Mouse (Mus musculus): ENCODE measurements at regions not wholly inside any gene's neighbourhood (a gene's known extent, or its start where the extent isn't known, plus 50 kb on each side); places are given as distances from the start of the nearest gene placed in this dataset.
A peak's percentile ranks its signal among the peaks of the same experiment; 100 is the strongest.

DNA sequence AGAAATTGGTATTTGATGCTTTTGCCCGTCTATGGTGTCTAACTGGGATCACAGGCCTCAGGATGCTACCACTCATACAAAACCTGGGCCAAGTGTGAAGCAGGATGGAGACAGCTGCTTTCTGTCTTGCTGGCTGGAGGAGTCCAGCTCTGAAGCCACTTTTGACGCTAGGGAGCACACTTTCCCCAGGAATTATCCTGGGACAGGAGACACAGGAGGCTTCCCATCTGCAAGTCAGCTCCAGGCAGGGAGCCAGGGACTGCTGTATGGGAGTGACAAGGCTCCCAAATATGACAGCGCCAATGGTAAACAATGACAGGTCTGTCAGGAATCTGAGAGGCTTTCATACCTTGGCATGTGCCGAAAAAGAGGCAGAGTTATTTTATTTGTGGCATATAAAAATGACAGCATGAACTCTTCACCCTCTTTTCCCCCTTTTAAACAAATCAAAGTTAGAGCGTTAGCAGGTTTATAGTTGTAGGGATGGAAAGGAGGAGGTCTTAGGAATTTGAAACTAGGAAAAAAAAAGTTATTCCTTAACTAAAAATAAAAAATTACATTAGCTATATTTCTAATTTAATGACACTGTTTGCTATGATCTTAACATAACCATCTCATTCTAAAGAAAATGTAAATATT is 938.9 kb upstream of the Slc10a2 start:
- TF ChIP-seq POLR2A (IDR thresholded peaks at IDR 0.05; ENCODE audit: insufficient read depth, low read depth, low read length) (no peak), CTCF (IDR thresholded peaks at IDR 0.05; ENCODE audit: insufficient read depth, low read depth, low read length) (0 out of 2 replicates have a peak, but pooled peaks have one; percentile 12)

All from olfactory bulb, adult 2 months (tissue).